Mouse (Mus musculus) forebrain, embryonic 14.5 days (tissue): ENCODE measurements around the gene Klrb1f. TPM values are rescaled to one million over a fixed set of nuclear protein-coding genes. Genes with fewer than 3 reads are reported as not detected.
"Not testable (repeated sequence)": the region's sequence is repeated elsewhere in the genome, so short reads cannot be mapped to it uniquely, and the experiment has no call there.

ENCODE experiments used
- ATAC-seq: fragments of 200-750 bp; cut with Nextera tagmentation; 2 replicates; pipeline ENCODE4 v1.8.0; 2017; ENCODE audit warnings: mild to moderate bottlenecking, moderate library complexity
- DNase-seq: peaks from one replicate; pipeline ENCODE4 v3.0.0-alpha.2; 2015; ENCODE audit warnings: low spot score
- H3K27ac ChIP-seq: fragments of 300-500 bp; sonication (generic); 2 replicates; pipeline ENCODE4 v1.5.1; 2014; ENCODE audit warnings: low read depth, mild to moderate bottlenecking, control low read depth, low read length, moderate library complexity
- H3K27me3 ChIP-seq: fragments of 300-500 bp; sonication (generic); replicated peaks from 2 replicates; pipeline ENCODE4 v1.6.1; 2014; ENCODE audit warnings: low read length, control low read depth, mixed read lengths; ENCODE audit not compliant: control insufficient read depth, insufficient read depth
- H3K36me3 ChIP-seq: fragments of 300-500 bp; sonication (generic); 2 replicates; pipeline ENCODE4 v1.6.1; 2014; ENCODE audit warnings: low read length, control low read depth; ENCODE audit not compliant: control insufficient read depth, insufficient read depth
- H3K4me1 ChIP-seq: fragments of 300-500 bp; sonication (generic); 2 replicates; pipeline ENCODE4 v1.6.1; 2014; ENCODE audit warnings: antibody characterized with exemption, low read length, control low read depth; ENCODE audit not compliant: control insufficient read depth, insufficient read depth
- H3K4me2 ChIP-seq: fragments of 300-500 bp; sonication (generic); 2 replicates; pipeline ENCODE4 v1.6.1; 2014; ENCODE audit warnings: mild to moderate bottlenecking, control low read depth, low read length
- H3K4me3 ChIP-seq: fragments of 300-500 bp; sonication (generic); 2 replicates; pipeline ENCODE4 v1.5.1; 2014; ENCODE audit warnings: low read depth, low read length, control low read depth
- H3K9ac ChIP-seq: fragments of 300-500 bp; sonication (generic); 2 replicates; pipeline ENCODE4 v1.6.1; 2014; ENCODE audit warnings: mild to moderate bottlenecking, low read length, control low read depth, moderate library complexity
- H3K9me3 ChIP-seq: fragments of 300-500 bp; sonication (generic); replicated peaks from 2 replicates; pipeline ENCODE4 v1.6.1; 2016; ENCODE audit warnings: low read length, control low read depth, mixed read lengths; ENCODE audit not compliant: control insufficient read depth
- WGBS: fragments of 180-500 bp; shearing (Covaris S2); extraction: QIAGEN DNeasy Blood & Tissue Kit; methylation state at CpG from one replicate; pipeline ENCODE4 v1.1.7; 2014; 5-methylcytosine and 5-hydroxymethylcytosine counted together
- polyA plus RNA-seq: library from polyadenylated mRNA; unstranded; fragments of >200 nt; fragmentation: Nextera tagmentation; extraction: Ambion mirVana; gene quantifications from 2 replicates; pipeline ENCODE4 v1.2.1, GENCODE M21; 2014

Klrb1f gene
- polyA plus RNA-seq, 1 experiment from 2014 or later, result 0.15 TPM

GRCm38 (mm10) chr6:129065407-129065806 is 19.7 kb downstream of the Klrb1f start:
- no peaks in the 10 kb centered on the region for H3K9me3 ChIP-seq
- no peak overlapping the region for H3K4me3 ChIP-seq
- H3K4me2 ChIP-seq, result no peak overlapping the region
- no peaks in the 10 kb centered on the region for H3K36me3 ChIP-seq
- no peaks in the 10 kb centered on the region for H3K4me1 ChIP-seq
- H3K27me3 ChIP-seq, result no peaks in the 10 kb centered on the region
- DNase-seq (no peak), ATAC-seq (no peak)
- H3K27ac ChIP-seq, result no peak overlapping the region
- WGBS, result 47% methylated on average over 3 of the region's 3 CpGs
- H3K9ac ChIP-seq, result no peak overlapping the region

- no peak for ATAC-seq
- Histone ChIP-seq H3K4me1 (no peaks in the 10 kb centered on the region), H3K36me3 (no peaks in the 10 kb centered on the region), H3K27ac (no peak overlapping the region), H3K4me3 (no peak overlapping the region), H3K9ac (no peak overlapping the region), H3K4me2 (no peak overlapping the region), H3K9me3 (no peaks in the 10 kb centered on the region), H3K27me3 (no peaks in the 10 kb centered on the region)
- WGBS, result 91% methylated on average over 3 of the region's 3 CpGs
- no peak for DNase-seq
Observed at GRCm38 (mm10) chr6:129065857-129066256, 20.2 kb downstream of the Klrb1f start.

- ATAC-seq, result no peak
- Histone ChIP-seq H3K9me3 (no peaks in the 10 kb centered on the region; the same call in 1 of the 2 replicates), H3K27me3 (no peaks in the 10 kb centered on the region)
Observed at GRCm38 (mm10) chr6:129066530-129066929, 20.8 kb downstream of the Klrb1f start.

GRCm38 (mm10) chr6:129066986-129067385 is 21.3 kb downstream of the Klrb1f start:
- WGBS, result 68% methylated on average over 1 of the region's 1 CpGs
- H3K4me3 ChIP-seq, result no peak overlapping the region
- H3K9ac ChIP-seq, result no peak overlapping the region
- no peaks in the 10 kb centered on the region for H3K27me3 ChIP-seq
- ATAC-seq, result peak; percentile 79
- H3K27ac ChIP-seq, result no peak overlapping the region
- H3K4me1 ChIP-seq, result no peaks in the 10 kb centered on the region
- peak; percentile 69 for DNase-seq
- H3K4me2 ChIP-seq, result no peak overlapping the region
- H3K9me3 ChIP-seq, result no peaks in the 10 kb centered on the region; the same call in 1 of the 2 replicates
- no peaks in the 10 kb centered on the region for H3K36me3 ChIP-seq

More at GRCm38 (mm10) chr6:129066530-129066929, 20.8 kb downstream of the Klrb1f start:
- Histone ChIP-seq H3K4me1 (no peaks in the 10 kb centered on the region), H3K4me3 (no peak overlapping the region), H3K36me3 (no peaks in the 10 kb centered on the region), H3K9ac (no peak overlapping the region), H3K4me2 (no peak overlapping the region), H3K27ac (no peak overlapping the region)
- DNase-seq, result no peak

- no peak overlapping the region for H3K4me2 ChIP-seq
- 55% methylated on average over 6 of the region's 6 CpGs for WGBS
Observed at GRCm38 (mm10) chr6:129085098-129085497, 39.4 kb downstream of the Klrb1f start.

GRCm38 (mm10) chr6:129086031-129086430 is 40.3 kb downstream of the Klrb1f start:
- H3K4me3 ChIP-seq, H3K27me3 ChIP-seq, H3K9ac ChIP-seq, H3K9me3 ChIP-seq, H3K36me3 ChIP-seq, DNase-seq, H3K4me2 ChIP-seq, H3K27ac ChIP-seq, ATAC-seq, H3K4me1 ChIP-seq: not testable (repeated sequence)
- 75% methylated on average over 2 of the region's 2 CpGs for WGBS

More at GRCm38 (mm10) chr6:129085098-129085497, 39.4 kb downstream of the Klrb1f start:
- no peaks in the 10 kb centered on the region for H3K4me1 ChIP-seq
- DNase-seq, result no peak
- no peaks in the 10 kb centered on the region; the same call in 1 of the 2 replicates for H3K9me3 ChIP-seq
- no peaks in the 10 kb centered on the region for H3K27me3 ChIP-seq
- no peak overlapping the region for H3K9ac ChIP-seq
- no peaks in the 10 kb centered on the region for H3K36me3 ChIP-seq
- no peak overlapping the region for H3K27ac ChIP-seq
- H3K4me3 ChIP-seq, result no peak overlapping the region
- no peak for ATAC-seq

GRCm38 (mm10) chr6:129088161-129088560 is 42.5 kb downstream of the Klrb1f start:
- Histone ChIP-seq H3K27ac (no peak overlapping the region), H3K9ac (no peak overlapping the region), H3K27me3 (no peaks in the 10 kb centered on the region), H3K36me3 (no peaks in the 10 kb centered on the region), H3K9me3 (no peaks in the 10 kb centered on the region; the same call in 1 of the 2 replicates), H3K4me2 (no peak overlapping the region), H3K4me3 (no peak overlapping the region), H3K4me1 (no peaks in the 10 kb centered on the region)
- 83% methylated on average over 1 of the region's 1 CpGs for WGBS
- ATAC-seq (no peak), DNase-seq (peak; percentile 18)

GRCm38 (mm10) chr6:129088596-129088995 is 42.9 kb downstream of the Klrb1f start:
- ATAC-seq, H3K4me1 ChIP-seq, H3K27me3 ChIP-seq, H3K4me2 ChIP-seq, H3K4me3 ChIP-seq, H3K9me3 ChIP-seq, H3K27ac ChIP-seq, DNase-seq, H3K9ac ChIP-seq, H3K36me3 ChIP-seq: not testable (repeated sequence)
- 95% methylated on average over 8 of the region's 8 CpGs for WGBS

GRCm38 (mm10) chr6:129095166-129095565 is 49.5 kb downstream of the Klrb1f start:
- no peak overlapping the region for H3K9ac ChIP-seq
- H3K27ac ChIP-seq, result no peak overlapping the region
- no peaks in the 10 kb centered on the region for H3K27me3 ChIP-seq
- H3K4me3 ChIP-seq, result no peak overlapping the region
- H3K36me3 ChIP-seq, result no peaks in the 10 kb centered on the region
- H3K4me2 ChIP-seq, result no peak overlapping the region
- ATAC-seq (peak; percentile 63; the same call in 1 of the 2 replicates), DNase-seq (peak; percentile 51)
- no peaks in the 10 kb centered on the region for H3K4me1 ChIP-seq
- no peaks in the 10 kb centered on the region for H3K9me3 ChIP-seq
